Mouse (Mus musculus) regulatory T cell (primary cell): ENCODE measurements at regions not wholly inside any gene's neighbourhood (a gene's known extent, or its start where the extent isn't known, plus 50 kb on each side); places are given as distances from the start of the nearest gene placed in this dataset.

Experiments
- in situ Hi-C: fragments of 300-600 bp; cut with MboI, MseI; formaldehyde crosslinking; loops from one replicate; pipeline ENCODE4 v1.15.1; 2025; ENCODE audit warnings: high pct_unique_total_duplicates

GRCm38 (mm10) chr11:14943036-14943435 is 344.0 kb downstream of the Pom121l12 start:
- in situ Hi-C loops = loop anchor here (10.0 kb wide), 1 partner anchor 62 kb away; no protein-coding TSS in a partner anchor

GRCm38 (mm10) chr11:14943451-14943850 is 344.4 kb downstream of the Pom121l12 start:
- in situ Hi-C loops = loop anchor here (10.0 kb wide), 1 partner anchor 61 kb away; no protein-coding TSS in a partner anchor

GRCm38 (mm10) chr11:14957650-14958049 is 358.6 kb downstream of the Pom121l12 start:
- in situ Hi-C loops = no loop called here

- in situ Hi-C loops = no loop called here
These were observed 359.6 kb downstream of the Pom121l12 start for GRCm38 (mm10) chr11:14958689-14959088.
